Comparison of ENCODE assay signal across 21 mouse cellular contexts in genomic region chr14:75463171-75463570, GRCm38 (mm10). TPM values are rescaled to one million over a fixed set of nuclear protein-coding genes. Genes with fewer than 3 reads are reported as not detected.
DNase-seq lines count a peak whose midpoint lies in the region; ATAC-seq lines count a peak whose summit lies in the region.
"Had no signal": no experiment of that assay in that cellular context is flagged by ENCODE, and none has a peak within 500 bp of the region (broad histone marks: within the 10 kb centered on the region; RNA-seq: fewer than 3 reads in every experiment).

No protein-coding gene starts in this region.

- 0 out of 2 replicates have a peak, but pooled peaks have one; percentile 13 for ATAC-seq in cerebellum, adult (ENCODE audit: insufficient number of reproducible peaks, low FRiP score, low TSS enrichment)
- ATAC-seq: forebrain, embryonic 15.5 days; midbrain, embryonic 15.5 days had no signal

- DNase-seq in cerebellum, postnatal 4 days (ENCODE audit: low spot score in 2 of 2), result no peak
- DNase-seq in heart, adult 11 months, result peak; percentile 23
- no peak for DNase-seq in heart, adult 9 months (ENCODE audit: low spot score in 2 of 2)
- peak; percentile 5 for DNase-seq in 3T3-L1 (ENCODE audit: low read depth, low spot score)
- peak; percentile 14 for DNase-seq in cerebellum, adult 8-10 months
- no peak for DNase-seq in layer of hippocampus, postnatal 14 days (ENCODE audit: low spot score in 2 of 2)
- no peak for DNase-seq in left cerebral cortex, adult 11 months (ENCODE audit: low spot score)
- DNase-seq: adrenal gland, postnatal 25 days; heart, postnatal 36 days; kidney, adult 11 months; kidney, postnatal 25 days; liver; retina, postnatal 1 day; right cerebral cortex, postnatal 25 days; thymus, adult 18-20 months; thymus, postnatal 25 days had no signal

RNA-seq across cellular contexts. Expression of gene Siah3, which starts 7.4 kb away (rescaled TPM):
- total RNA-seq in layer of hippocampus, postnatal 14 days (2021), result 10 to 100 TPM; 10.7 to 13.4 TPM
- total RNA-seq: gastrocnemius, adult 18-20 months; heart, postnatal 36 days; megakaryocyte progenitor cell, adult 5-6 weeks had no signal

Comparison
In these comparisons a context has a peak if more than half of its experiments do, and no peak if none do; other contexts are left out.
1. DNase-seq: peak in heart, adult 11 months (single experiment), 3T3-L1 (single experiment) and cerebellum, adult 8-10 months (single experiment); none in cerebellum, postnatal 4 days (0 of 2), heart, adult 9 months (0 of 2), layer of hippocampus, postnatal 14 days (0 of 2) and left cerebral cortex, adult 11 months (single experiment).